Mouse (Mus musculus) embryo, embryonic 11.5 days (tissue): ENCODE results near the gene Ift46.

Source experiments
- DNase-seq: peaks from one replicate; pipeline ENCODE4 v3.0.0-alpha.2; 2012; ENCODE audit warnings: low read depth, low spot score

The Ift46 gene

GRCm38 (mm10) chr9:44767101-44768028 lies at the start of gene Ift46, which contains the start of gene Arcn1:
Gene Ift46, plus strand, starts transcription at chr9:44767908.
Gene Arcn1, minus strand, starts transcription at chr9:44767845.
- DNase-seq, result peak; percentile 89

GRCm38 (mm10) chr9:44718937-44719631 lies 48.6 kb upstream of the Ift46 start:
- no peak for DNase-seq

GRCm38 (mm10) chr9:44719632-44720357 lies 47.9 kb upstream of the Ift46 start:
- no peak for DNase-seq

GRCm38 (mm10) chr9:44720358-44721153 lies 47.2 kb upstream of the Ift46 start:
- no peak for DNase-seq

GRCm38 (mm10) chr9:44721154-44721876 lies 46.4 kb upstream of the Ift46 start:
- DNase-seq, result peak; percentile 64

GRCm38 (mm10) chr9:44721877-44722186 lies 45.9 kb upstream of the Ift46 start:
- DNase-seq, result no peak

- no peak for DNase-seq
Observed at GRCm38 (mm10) chr9:44722575-44722974, 45.1 kb upstream of the Ift46 start.

- no peak for DNase-seq
Observed at GRCm38 (mm10) chr9:44723008-44723407, 44.7 kb upstream of the Ift46 start.

GRCm38 (mm10) chr9:44723521-44724041 lies 44.1 kb upstream of the Ift46 start:
- DNase-seq, result no peak

- DNase-seq, result no peak
Observed at GRCm38 (mm10) chr9:44724223-44724622, 43.5 kb upstream of the Ift46 start.

GRCm38 (mm10) chr9:44724665-44725064 lies 43.0 kb upstream of the Ift46 start:
- DNase-seq, result no peak

GRCm38 (mm10) chr9:44726431-44727146 lies 41.1 kb upstream of the Ift46 start:
- DNase-seq, result no peak

- DNase-seq, result no peak
Observed at GRCm38 (mm10) chr9:44727441-44727840, 40.3 kb upstream of the Ift46 start.

GRCm38 (mm10) chr9:44732130-44732549 lies 35.6 kb upstream of the Ift46 start:
- no peak for DNase-seq

GRCm38 (mm10) chr9:44732921-44733530 lies 34.7 kb upstream of the Ift46 start:
- no peak for DNase-seq

- no peak for DNase-seq
Observed at GRCm38 (mm10) chr9:44733671-44734523, 33.8 kb upstream of the Ift46 start.

GRCm38 (mm10) chr9:44734524-44735494 lies 32.9 kb upstream of the Ift46 start, which contains the start of gene Phldb1:
Gene Phldb1, minus strand, starts transcription at chr9:44735198.
- no peak for DNase-seq
